Mouse (Mus musculus): ENCODE results near the gene Junb. TPM values are rescaled to one million over a fixed set of nuclear protein-coding genes. Genes with fewer than 3 reads are reported as not detected.

The Junb gene
- 6.6 and 6.7 TPM in 2 replicates for polyA plus RNA-seq (2016; fragmentation: Nextera tagmentation; extraction: Ambion mirVana)

GRCm38 (mm10) chr8:84978248-84978940, at the start of gene Junb:
Gene Junb, minus strand, starts transcription at chr8:84978718.
- under 1% methylated on average over 63 of the region's 63 CpGs for WGBS
- H3K27me3 ChIP-seq (replicated peaks; ENCODE audit: low read depth, poor library complexity, severe bottlenecking): peaks cover 56% of the 10 kb centered on the region
- peaks cover 82% of the 10 kb centered on the region for H3K4me1 ChIP-seq
- H3K36me3 ChIP-seq (replicated peaks): peaks cover 20% of the 10 kb centered on the region
- peak within 1 kb of the TSS; percentile 78 for H3K27ac ChIP-seq (replicated peaks)
- peak; percentile 89 for DNase-seq (ENCODE audit: low spot score)
- no peaks in the 10 kb centered on the region for H3K9me3 ChIP-seq
- H3K4me3 ChIP-seq: peak within 1 kb of the TSS; percentile 73

GRCm38 (mm10) chr8:85027922-85028321, 49.4 kb upstream of the Junb start:
- WGBS: 33% methylated on average over 2 of the region's 2 CpGs
- Histone ChIP-seq H3K36me3 (replicated peaks) (peaks cover 56% of the 10 kb centered on the region), H3K9me3 (no peaks in the 10 kb centered on the region), H3K4me1 (peaks cover 42% of the 10 kb centered on the region), H3K27me3 (replicated peaks; ENCODE audit: low read depth, poor library complexity, severe bottlenecking) (no peaks in the 10 kb centered on the region), H3K27ac (replicated peaks) (no peak overlapping the region), H3K4me3 (peak overlapping the region; percentile 99)
- no peak for DNase-seq (ENCODE audit: low spot score)

- H3K4me1 ChIP-seq: peaks cover 42% of the 10 kb centered on the region
- DNase-seq (ENCODE audit: low spot score): no peak
- no peaks in the 10 kb centered on the region for H3K9me3 ChIP-seq
- peak overlapping the region; percentile 98 for H3K27ac ChIP-seq (replicated peaks)
- H3K4me3 ChIP-seq: peak overlapping the region; percentile 99
- WGBS: 1% methylated on average over 13 of the region's 13 CpGs
- no peaks in the 10 kb centered on the region for H3K27me3 ChIP-seq (replicated peaks; ENCODE audit: low read depth, poor library complexity, severe bottlenecking)
- H3K36me3 ChIP-seq (replicated peaks): peaks cover 56% of the 10 kb centered on the region
Measured at GRCm38 (mm10) chr8:85027516-85027855, 49.0 kb upstream of the Junb start.

- Histone ChIP-seq H3K27ac (replicated peaks) (peak within 1 kb of the TSS; percentile 98), H3K4me3 (peak within 1 kb of the TSS; percentile 99), H3K36me3 (replicated peaks) (peaks cover 56% of the 10 kb centered on the region), H3K27me3 (replicated peaks; ENCODE audit: low read depth, poor library complexity, severe bottlenecking) (no peaks in the 10 kb centered on the region), H3K9me3 (no peaks in the 10 kb centered on the region), H3K4me1 (peaks cover 42% of the 10 kb centered on the region)
- peak; percentile 96 for DNase-seq (ENCODE audit: low spot score)
- WGBS: under 1% methylated on average over 75 of the region's 75 CpGs
Measured at GRCm38 (mm10) chr8:85026670-85027515, 48.4 kb upstream of the Junb start, which contains the start of gene Trir. Gene Trir, plus strand, starts transcription at chr8:85026823.

- Histone ChIP-seq H3K4me1 (peaks cover 42% of the 10 kb centered on the region), H3K4me3 (peak within 1 kb of the TSS; percentile 99), H3K9me3 (no peaks in the 10 kb centered on the region), H3K27ac (replicated peaks) (peak within 1 kb of the TSS; percentile 98), H3K36me3 (replicated peaks) (peaks cover 56% of the 10 kb centered on the region), H3K27me3 (replicated peaks; ENCODE audit: low read depth, poor library complexity, severe bottlenecking) (no peaks in the 10 kb centered on the region)
- peak; percentile 87 for DNase-seq (ENCODE audit: low spot score)
- WGBS: 7% methylated on average over 30 of the region's 30 CpGs
Measured at GRCm38 (mm10) chr8:85025098-85025932, 46.8 kb upstream of the Junb start, which contains the start of gene Asna1. Gene Asna1, minus strand, starts transcription at chr8:85025281.

GRCm38 (mm10) chr8:85023846-85024245, 45.3 kb upstream of the Junb start:
- no peaks in the 10 kb centered on the region for H3K27me3 ChIP-seq (replicated peaks; ENCODE audit: low read depth, poor library complexity, severe bottlenecking)
- no peak for DNase-seq (ENCODE audit: low spot score)
- peak overlapping the region; percentile 99 for H3K4me3 ChIP-seq
- H3K9me3 ChIP-seq: no peaks in the 10 kb centered on the region
- peaks cover 56% of the 10 kb centered on the region for H3K36me3 ChIP-seq (replicated peaks)
- peaks cover 35% of the 10 kb centered on the region for H3K4me1 ChIP-seq
- 94% methylated on average over 3 of the region's 3 CpGs for WGBS
- no peak overlapping the region for H3K27ac ChIP-seq (replicated peaks)

- no peak for DNase-seq (ENCODE audit: low spot score)
- Histone ChIP-seq H3K9me3 (no peaks in the 10 kb centered on the region), H3K4me3 (no peak overlapping the region), H3K36me3 (replicated peaks) (peaks cover 74% of the 10 kb centered on the region), H3K27ac (replicated peaks) (no peak overlapping the region), H3K4me1 (peaks cover 22% of the 10 kb centered on the region), H3K27me3 (replicated peaks; ENCODE audit: low read depth, poor library complexity, severe bottlenecking) (no peaks in the 10 kb centered on the region)
- WGBS: 96% methylated on average over 3 of the region's 3 CpGs
Measured at GRCm38 (mm10) chr8:85021514-85022055, 43.1 kb upstream of the Junb start.

- Histone ChIP-seq H3K9me3 (no peaks in the 10 kb centered on the region), H3K36me3 (replicated peaks) (peaks cover 55% of the 10 kb centered on the region), H3K27ac (replicated peaks) (no peak overlapping the region), H3K4me3 (no peak overlapping the region), H3K4me1 (peaks cover 6% of the 10 kb centered on the region), H3K27me3 (replicated peaks; ENCODE audit: low read depth, poor library complexity, severe bottlenecking) (peaks cover 29% of the 10 kb centered on the region)
- DNase-seq (ENCODE audit: low spot score): no peak
- 31% methylated on average over 5 of the region's 5 CpGs for WGBS
Measured at GRCm38 (mm10) chr8:85017209-85017608, 38.7 kb upstream of the Junb start.

GRCm38 (mm10) chr8:85016724-85017123, 38.2 kb upstream of the Junb start:
- Histone ChIP-seq H3K27me3 (replicated peaks; ENCODE audit: low read depth, poor library complexity, severe bottlenecking) (peaks cover 34% of the 10 kb centered on the region), H3K9me3 (no peaks in the 10 kb centered on the region), H3K4me3 (no peak overlapping the region), H3K4me1 (peaks cover 6% of the 10 kb centered on the region), H3K27ac (replicated peaks) (no peak overlapping the region), H3K36me3 (replicated peaks) (peaks cover 51% of the 10 kb centered on the region)
- WGBS: 68% methylated on average over 10 of the region's 10 CpGs
- DNase-seq (ENCODE audit: low spot score): no peak

GRCm38 (mm10) chr8:85014431-85014830, 35.9 kb upstream of the Junb start, which contains the start of gene Best2:
Gene Best2, minus strand, starts transcription at chr8:85014531.
- H3K4me3 ChIP-seq: peak within 1 kb of the TSS; percentile 53
- H3K27me3 ChIP-seq (replicated peaks; ENCODE audit: low read depth, poor library complexity, severe bottlenecking): peaks cover 51% of the 10 kb centered on the region
- 44% methylated on average over 2 of the region's 2 CpGs for WGBS
- no peak for DNase-seq (ENCODE audit: low spot score)
- H3K36me3 ChIP-seq (replicated peaks): peaks cover 28% of the 10 kb centered on the region
- H3K27ac ChIP-seq (replicated peaks): no peak within 1 kb of the TSS
- H3K9me3 ChIP-seq: no peaks in the 10 kb centered on the region
- H3K4me1 ChIP-seq: peaks cover 6% of the 10 kb centered on the region

- Histone ChIP-seq H3K4me3 (peak overlapping the region; percentile 53), H3K27ac (replicated peaks) (no peak overlapping the region), H3K9me3 (no peaks in the 10 kb centered on the region), H3K36me3 (replicated peaks) (peaks cover 17% of the 10 kb centered on the region), H3K27me3 (replicated peaks; ENCODE audit: low read depth, poor library complexity, severe bottlenecking) (peaks cover 62% of the 10 kb centered on the region), H3K4me1 (peaks cover 6% of the 10 kb centered on the region)
- DNase-seq (ENCODE audit: low spot score): peak; percentile 80
- WGBS: 4% methylated on average over 26 of the region's 26 CpGs
Measured at GRCm38 (mm10) chr8:85013230-85013840, 34.8 kb upstream of the Junb start.
